Mouse (Mus musculus) erythroblast, embryonic 14.5 days (primary cell): ENCODE measurements around the gene Olfr1370.

Experiments
- GATA1 ChIP-seq: IDR thresholded peaks from 2 replicates; pipeline ENCODE4 v1.6.1; 2012; ENCODE audit warnings: low read length, inconsistent platforms, mixed read lengths
- TAL1 ChIP-seq: IDR thresholded peaks from 3 replicates; pipeline ENCODE4 v1.6.1; 2012; ENCODE audit warnings: low read length, inconsistent platforms, mixed read lengths

DNA sequence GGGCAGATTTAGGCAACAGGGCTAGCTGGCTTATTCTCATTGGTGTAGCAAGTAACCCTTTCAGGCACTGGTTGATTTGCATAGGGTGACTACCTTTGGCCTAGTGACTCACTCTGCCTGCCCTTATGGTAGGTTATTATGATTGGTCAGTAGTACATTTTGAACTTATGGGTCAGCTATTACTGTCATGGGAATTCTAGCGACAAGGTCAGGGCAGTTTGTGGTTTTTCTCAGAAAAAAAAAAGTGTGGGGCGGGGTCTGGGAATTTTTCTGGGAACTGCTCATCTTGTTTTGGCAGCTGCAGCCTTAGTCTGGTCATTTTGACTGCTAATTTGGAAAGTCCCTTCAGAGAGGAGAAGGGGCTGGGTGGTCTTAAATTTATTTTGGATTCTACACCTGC lies 8.7 kb downstream of the Olfr1370 start:
- no peak for TF ChIP-seq GATA1
- no peak for TF ChIP-seq TAL1
